Mouse (Mus musculus) myocyte (in vitro differentiated cells): ENCODE data around the gene Epx. TPM values are rescaled to one million over a fixed set of nuclear protein-coding genes. Genes with fewer than 3 reads are reported as not detected.

Experiments
- H3K27me3 ChIP-seq: one replicate; pipeline ENCODE4 v1.6.1; 2011; ENCODE audit not compliant: control insufficient read depth, insufficient read depth, insufficient read length
- H3K36me3 ChIP-seq: one replicate; pipeline ENCODE4 v1.6.1; 2011; ENCODE audit not compliant: control insufficient read depth, insufficient read depth
- H3K4me2 ChIP-seq: one replicate; pipeline ENCODE4 v1.6.1; 2011; ENCODE audit warnings: low read depth, control low read depth
- H3K4me3 ChIP-seq: one replicate; pipeline ENCODE4 v1.5.1; 2011; ENCODE audit warnings: mild to moderate bottlenecking, control low read depth, moderate library complexity
- H3K79me2 ChIP-seq: one replicate; pipeline ENCODE4 v1.6.1; 2011; ENCODE audit not compliant: control insufficient read depth, insufficient read depth
- H3ac ChIP-seq: one replicate; pipeline ENCODE4 v1.6.1; 2011; ENCODE audit not compliant: control insufficient read depth, insufficient read length
- CEBPB ChIP-seq: IDR thresholded peaks from 2 replicates; pipeline ENCODE4 v1.6.1; 2011; ENCODE audit warnings: mild to moderate bottlenecking, moderate library complexity; ENCODE audit not compliant: poor library complexity, insufficient read depth, severe bottlenecking
- E2F4 ChIP-seq: IDR thresholded peaks from one replicate; pipeline ENCODE4 v1.6.1; 2011; ENCODE audit warnings: mild to moderate bottlenecking, control low read depth, moderate library complexity; ENCODE audit not compliant: insufficient read depth
- MAX ChIP-seq: IDR thresholded peaks from one replicate; pipeline ENCODE4 v1.6.1; 2011; ENCODE audit warnings: low read depth, mild to moderate bottlenecking, control low read depth
- MYOD1 ChIP-seq, 3 experiments: IDR thresholded peaks; one replicate each; pipeline ENCODE4 v1.6.1; 2011; ENCODE audit warnings: control low read depth in 2 of 3, low read depth in 2 of 3, mild to moderate bottlenecking in 2 of 3, moderate library complexity in 1 of 3; ENCODE audit not compliant: insufficient read length in 2 of 3, control insufficient read depth in 1 of 3
- MYOG ChIP-seq, 3 experiments: IDR thresholded peaks; one replicate each; pipeline ENCODE4 v1.6.1; 2011; ENCODE audit warnings: control low read depth in 2 of 3, low read depth in 2 of 3, mild to moderate bottlenecking in 2 of 3; ENCODE audit not compliant: insufficient read length in 2 of 3, control insufficient read depth in 1 of 3, insufficient read depth in 1 of 3
- POLR2A ChIP-seq: IDR thresholded peaks from one replicate; pipeline ENCODE4 v1.6.1; 2011; ENCODE audit warnings: low read depth, mild to moderate bottlenecking, control low read depth, moderate library complexity; ENCODE audit not compliant: insufficient read length
- POLR2AphosphoS2 ChIP-seq: IDR thresholded peaks from one replicate; pipeline ENCODE4 v1.6.1; 2011; ENCODE audit warnings: low read depth, control low read depth; ENCODE audit not compliant: insufficient read length
- REST ChIP-seq: IDR thresholded peaks from one replicate; pipeline ENCODE4 v1.6.1; 2011; ENCODE audit warnings: mild to moderate bottlenecking, control low read depth, moderate library complexity; ENCODE audit not compliant: insufficient read depth, insufficient read length
- SRF ChIP-seq: IDR thresholded peaks from one replicate; pipeline ENCODE4 v1.6.1; 2011; ENCODE audit warnings: low read depth; ENCODE audit not compliant: control insufficient read depth, insufficient read length
- TCF12 ChIP-seq: IDR thresholded peaks from one replicate; pipeline ENCODE4 v1.6.1; 2011; ENCODE audit warnings: mild to moderate bottlenecking, control low read depth; ENCODE audit not compliant: poor library complexity, insufficient read depth, severe bottlenecking
- TCF3 ChIP-seq: IDR thresholded peaks from one replicate; pipeline ENCODE4 v1.6.1; 2011; ENCODE audit warnings: low read depth, control low read depth; ENCODE audit not compliant: insufficient read length
- USF1 ChIP-seq: IDR thresholded peaks from one replicate; pipeline ENCODE4 v1.6.1; 2011; ENCODE audit warnings: low read depth, mild to moderate bottlenecking, control low read depth, moderate library complexity
- polyA plus RNA-seq: library from polyadenylated mRNA; unstranded; fragments of >200 nt; fragmentation: generic; extraction: Trizol; gene quantifications from one replicate; pipeline ENCODE4 v1.2.1, GENCODE M21; 2012; ENCODE audit warnings: missing spikeins

The Epx gene
- not detected for polyA plus RNA-seq

DNA sequence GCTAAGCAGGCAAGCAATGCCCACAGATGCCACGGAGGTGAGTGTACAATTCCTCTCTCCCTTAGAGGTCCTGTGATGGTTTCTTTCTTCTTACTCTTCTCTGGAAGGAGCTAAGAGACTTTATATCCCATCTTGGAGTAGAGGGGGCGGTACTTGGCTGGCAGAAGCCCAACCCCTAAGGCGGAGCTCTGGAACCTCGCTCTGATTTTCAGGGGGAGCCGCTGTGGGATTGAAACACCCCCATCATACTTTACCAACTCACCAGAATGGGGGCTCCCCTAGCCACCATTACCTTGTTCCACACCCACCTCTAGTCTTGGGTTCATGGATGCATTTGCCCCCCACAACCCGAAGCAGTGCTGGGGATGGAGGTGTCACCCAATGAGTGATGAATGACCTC, at the start of gene Epx:
TSS of gene Epx (minus strand) at position 101 of the 400 bp plus-strand sequence.
- Histone ChIP-seq H3ac (no peak within 1 kb of the TSS), H3K4me2 (no peak within 1 kb of the TSS), H3K27me3 (peaks cover 68% of the 10 kb centered on the region), H3K4me3 (no peak within 1 kb of the TSS), H3K36me3 (no peaks in the 10 kb centered on the region), H3K79me2 (no peaks in the 10 kb centered on the region)
- no peak for TF ChIP-seq SRF
- TF ChIP-seq USF1: no peak
- TF ChIP-seq MYOG (IDR thresholded peaks at IDR 0.05; ENCODE audit: control insufficient read depth in 1 of 3, insufficient read depth in 1 of 3, insufficient read length in 2 of 3, low read depth in 2 of 3): no peak
- no peak for TF ChIP-seq MAX
- no peak for TF ChIP-seq E2F4
- no peak for TF ChIP-seq POLR2A

DNA sequence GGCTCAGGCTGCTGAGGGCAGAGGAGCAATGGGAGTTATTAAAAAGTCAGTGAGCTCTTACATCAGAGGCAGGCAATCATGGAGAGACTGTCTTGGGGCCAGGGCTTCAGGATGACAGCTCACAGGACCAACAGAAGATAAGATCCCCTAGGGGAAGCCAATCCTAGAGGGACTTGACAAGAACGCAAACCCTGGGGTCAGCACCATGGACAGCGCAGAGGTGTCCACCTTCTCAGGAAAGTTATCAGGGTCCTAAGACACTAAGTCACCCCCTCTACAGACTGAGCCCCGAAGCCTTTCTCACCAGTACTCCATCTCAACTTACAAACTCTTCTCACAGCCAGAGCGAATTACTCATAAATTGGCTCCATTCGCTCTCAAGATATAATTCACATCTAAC, 45.6 kb upstream of the Epx start, which contains the start of gene Olfr464:
TSS of gene Olfr464 (minus strand) at position 2 of the 400 bp plus-strand sequence.
- TF ChIP-seq REST (peak; percentile 88), POLR2AphosphoS2 (no peak), MAX (no peak), SRF (no peak), E2F4 (no peak)
- Histone ChIP-seq H3K79me2 (no peaks in the 10 kb centered on the region), H3K4me2 (no peak within 1 kb of the TSS), H3K4me3 (no peak within 1 kb of the TSS), H3ac (no peak within 1 kb of the TSS), H3K36me3 (no peaks in the 10 kb centered on the region), H3K27me3 (peaks cover 4% of the 10 kb centered on the region)

DNA sequence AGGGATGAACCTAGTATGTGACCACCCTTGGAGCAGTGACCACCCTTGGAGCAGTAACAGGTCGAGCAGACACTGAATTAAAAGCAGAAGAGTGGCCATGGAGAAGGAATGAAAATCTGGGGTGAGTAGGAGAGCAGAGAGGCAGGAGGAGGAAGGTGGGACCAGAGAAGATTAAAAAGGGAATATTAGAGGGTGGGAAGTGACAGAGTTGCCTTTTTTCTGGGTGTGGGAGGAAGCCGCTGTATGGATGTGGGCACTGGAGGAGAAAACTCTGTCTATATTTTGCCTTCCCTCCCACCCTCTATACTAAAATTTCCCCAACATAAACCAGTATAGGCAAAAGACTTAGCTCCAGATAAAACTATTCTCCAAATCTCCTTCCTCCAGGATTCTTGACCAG, 45.0 kb upstream of the Epx start:
- no peaks in the 10 kb centered on the region for H3K36me3 ChIP-seq
- no peak overlapping the region for H3K4me3 ChIP-seq
- H3K79me2 ChIP-seq: no peaks in the 10 kb centered on the region
- TF ChIP-seq TCF3 (no peak), REST (no peak), TCF12 (no peak), E2F4 (no peak), MAX (no peak), USF1 (no peak), MYOD1 (IDR thresholded peaks at IDR 0.05; ENCODE audit: control insufficient read depth in 1 of 3, insufficient read length in 2 of 3, low read depth in 2 of 3) (no peak)
- H3ac ChIP-seq: no peak overlapping the region
- no peak overlapping the region for H3K4me2 ChIP-seq
- H3K27me3 ChIP-seq: peaks cover 4% of the 10 kb centered on the region

DNA sequence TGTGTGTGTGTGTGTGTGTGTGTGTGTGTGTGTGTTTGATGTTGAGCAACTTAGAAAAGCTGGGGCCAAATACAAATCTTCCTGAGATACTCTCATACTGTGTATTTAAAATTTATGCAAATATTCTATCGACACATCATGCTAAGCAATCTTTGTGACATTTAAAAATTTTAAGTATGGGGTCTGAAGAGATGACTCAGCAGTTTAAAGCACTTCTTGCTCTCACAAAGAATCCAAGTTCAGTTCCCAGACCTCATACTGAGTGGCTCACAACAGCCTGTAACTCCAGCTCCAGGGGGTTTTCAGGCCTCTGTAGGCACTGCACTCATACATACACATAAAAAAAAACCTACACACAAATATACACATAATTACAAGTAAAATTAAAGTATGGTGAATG, 40.7 kb upstream of the Epx start:
- TF ChIP-seq CEBPB (no peak), TCF3 (no peak), SRF (no peak), POLR2A (no peak), REST (no peak), MAX (no peak), USF1 (no peak), E2F4 (no peak), TCF12 (no peak), MYOD1 (IDR thresholded peaks at IDR 0.05; ENCODE audit: control insufficient read depth in 1 of 3, insufficient read length in 2 of 3, low read depth in 2 of 3) (no peak), POLR2AphosphoS2 (no peak), MYOG (IDR thresholded peaks at IDR 0.05; ENCODE audit: control insufficient read depth in 1 of 3, insufficient read depth in 1 of 3, insufficient read length in 2 of 3, low read depth in 2 of 3) (no peak)
- H3K27me3 ChIP-seq: peaks cover 9% of the 10 kb centered on the region
- no peak overlapping the region for H3K4me3 ChIP-seq
- no peaks in the 10 kb centered on the region for H3K36me3 ChIP-seq
- no peak overlapping the region for H3ac ChIP-seq
- H3K4me2 ChIP-seq: no peak overlapping the region
- no peaks in the 10 kb centered on the region for H3K79me2 ChIP-seq

DNA sequence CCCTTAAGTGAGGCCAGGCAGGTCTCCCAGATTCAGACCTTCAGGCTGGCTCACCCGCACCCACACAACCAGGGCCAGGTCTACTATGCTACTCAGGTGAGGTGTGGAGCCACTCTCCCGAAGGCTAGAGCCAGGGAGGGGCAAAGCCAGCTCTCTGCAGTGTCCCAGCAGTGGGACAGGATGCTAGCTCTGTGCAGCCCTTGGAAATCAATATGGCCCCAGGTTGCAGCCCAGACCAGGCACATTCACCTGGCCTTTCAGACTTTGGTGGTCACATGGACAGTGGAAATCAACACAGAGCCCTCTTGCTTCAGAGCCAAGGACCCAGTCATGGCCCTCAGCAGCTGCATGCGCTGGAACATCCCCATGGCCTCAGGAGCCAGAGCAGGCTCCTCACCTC, 29.0 kb upstream of the Epx start:
- no peak for TF ChIP-seq POLR2AphosphoS2
- TF ChIP-seq USF1: no peak
- no peak for TF ChIP-seq REST
- TF ChIP-seq MYOD1 (IDR thresholded peaks at IDR 0.05; ENCODE audit: control insufficient read depth in 1 of 3, insufficient read length in 2 of 3, low read depth in 2 of 3): no peak
- no peak for TF ChIP-seq TCF3
- TF ChIP-seq CEBPB: no peak
- no peak for TF ChIP-seq TCF12
- TF ChIP-seq SRF: no peak
- no peak for TF ChIP-seq E2F4
- no peak for TF ChIP-seq MAX
- TF ChIP-seq MYOG (IDR thresholded peaks at IDR 0.05; ENCODE audit: control insufficient read depth in 1 of 3, insufficient read depth in 1 of 3, insufficient read length in 2 of 3, low read depth in 2 of 3): no peak
- no peak for TF ChIP-seq POLR2A
- Histone ChIP-seq H3ac (no peak overlapping the region), H3K4me2 (no peak overlapping the region), H3K36me3 (no peaks in the 10 kb centered on the region), H3K79me2 (no peaks in the 10 kb centered on the region), H3K4me3 (no peak overlapping the region), H3K27me3 (peaks cover 7% of the 10 kb centered on the region)
